Mouse (Mus musculus) Patski (cell line): ENCODE data around the gene Bsn. TPM values are rescaled to one million over a fixed set of nuclear protein-coding genes. Genes with fewer than 3 reads are reported as not detected.

Source experiments
- ATAC-seq: fragments of 100-300 bp; one replicate; pipeline ENCODE4 v1.8.0; 2021
- CTCF ChIA-PET: fragments of 350-600 bp; sonication (Branson Sonifier 250); formaldehyde crosslinking; loops from one replicate; lab custom pipeline; 2022; ENCODE audit warnings: inconsistent platforms; lab: Charles Lee
- POLR2A ChIA-PET: fragments of 350-600 bp; sonication (Branson Sonifier 250); formaldehyde crosslinking; loops from one replicate; lab custom pipeline; 2022; ENCODE audit warnings: antibody characterized with exemption, inconsistent platforms; lab: Charles Lee
- DNase-seq: peaks from one replicate; pipeline ENCODE4 v3.0.0-alpha.2; 2011; ENCODE audit warnings: low read depth, low spot score
- H3K27me3 ChIP-seq: fragments of 371-371 bp; one replicate; pipeline ENCODE4 v1.5.1; 2021
- CTCF ChIP-seq: fragments of 100-300 bp; IDR thresholded peaks from one replicate; pipeline ENCODE4 v1.5.1; 2021
- in situ Hi-C: fragments of 300-500 bp; cut with MboI; formaldehyde crosslinking; loops from 3 replicates; pipeline ENCODE4 v1.11.1; 2018; ENCODE audit warnings: low pct_unique_long_range_greater_than_20kb, mixed read lengths
- polyA plus RNA-seq: library from polyadenylated mRNA; unstranded; gene quantifications from one replicate; pipeline ENCODE4 v1.2.3, GENCODE M21; 2021

Gene Bsn
- polyA plus RNA-seq, 1 experiment from 2014 or later, result 0.08 TPM

DNA sequence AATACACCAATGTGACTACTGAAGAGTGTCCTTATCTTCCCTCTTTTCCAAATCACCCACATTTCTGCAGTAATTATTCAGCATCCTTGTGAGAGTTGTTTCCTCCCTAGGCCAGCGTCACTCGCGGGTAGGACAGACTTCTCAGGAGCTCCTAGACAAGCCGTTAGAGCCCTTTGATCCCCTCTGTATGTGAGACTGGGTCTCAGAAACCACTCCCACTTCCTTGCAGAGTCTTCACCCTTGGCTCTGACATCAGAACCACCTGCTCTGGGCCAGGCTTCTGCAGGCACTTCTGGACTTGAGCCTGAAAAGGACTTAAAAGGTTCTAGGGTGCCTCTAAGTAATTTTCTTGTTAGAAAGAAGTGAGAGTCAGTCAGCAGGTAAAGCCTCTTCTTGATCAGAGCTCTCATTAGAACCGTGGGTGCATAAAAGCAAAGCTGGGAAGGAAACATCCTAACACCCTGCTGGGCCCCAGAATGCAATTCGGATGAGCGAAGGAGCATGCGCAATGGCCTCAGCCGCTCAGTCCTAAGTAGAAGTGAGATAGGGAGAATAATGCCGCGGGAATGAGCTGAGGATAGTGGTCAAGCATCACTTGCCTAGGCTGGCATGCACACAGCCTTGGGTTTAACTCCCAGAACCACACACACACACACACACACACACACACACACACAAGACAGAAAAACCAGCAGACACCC, 7.2 kb downstream of the Bsn start:
- ChIA-PET CTCF (no interaction called here), POLR2A (no interaction called here)
- ATAC-seq (no peak), DNase-seq (no peak)
- H3K27me3 ChIP-seq, result peaks cover 5% of the 10 kb centered on the region
- TF ChIP-seq CTCF, result no peak
- in situ Hi-C loops, result no loop called here

DNA sequence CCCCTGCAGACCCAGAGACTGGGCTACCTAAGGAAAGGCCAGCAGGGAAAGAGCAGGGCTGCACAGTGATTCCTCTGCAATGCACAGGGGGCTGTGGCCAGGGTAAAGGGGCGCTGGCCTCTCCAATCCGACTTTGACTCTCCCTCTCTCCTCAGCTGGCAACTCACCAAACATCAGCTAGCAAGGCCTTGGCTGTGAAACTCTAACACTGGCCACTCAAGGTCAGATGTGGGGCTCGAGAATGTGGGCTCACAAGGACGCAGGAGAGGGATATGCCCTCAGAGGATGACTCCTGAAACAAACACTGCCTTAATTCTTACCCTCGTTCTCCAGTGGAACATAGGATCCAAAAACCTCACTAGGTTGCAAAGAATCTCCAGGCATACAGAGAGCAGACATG, 11.8 kb downstream of the Bsn start:
- in situ Hi-C loops, result no loop called here
- ChIA-PET CTCF (no interaction called here), POLR2A (no interaction called here)
- DNase-seq (no peak), ATAC-seq (no peak)
- peaks cover 5% of the 10 kb centered on the region for H3K27me3 ChIP-seq
- no peak for TF ChIP-seq CTCF

DNA sequence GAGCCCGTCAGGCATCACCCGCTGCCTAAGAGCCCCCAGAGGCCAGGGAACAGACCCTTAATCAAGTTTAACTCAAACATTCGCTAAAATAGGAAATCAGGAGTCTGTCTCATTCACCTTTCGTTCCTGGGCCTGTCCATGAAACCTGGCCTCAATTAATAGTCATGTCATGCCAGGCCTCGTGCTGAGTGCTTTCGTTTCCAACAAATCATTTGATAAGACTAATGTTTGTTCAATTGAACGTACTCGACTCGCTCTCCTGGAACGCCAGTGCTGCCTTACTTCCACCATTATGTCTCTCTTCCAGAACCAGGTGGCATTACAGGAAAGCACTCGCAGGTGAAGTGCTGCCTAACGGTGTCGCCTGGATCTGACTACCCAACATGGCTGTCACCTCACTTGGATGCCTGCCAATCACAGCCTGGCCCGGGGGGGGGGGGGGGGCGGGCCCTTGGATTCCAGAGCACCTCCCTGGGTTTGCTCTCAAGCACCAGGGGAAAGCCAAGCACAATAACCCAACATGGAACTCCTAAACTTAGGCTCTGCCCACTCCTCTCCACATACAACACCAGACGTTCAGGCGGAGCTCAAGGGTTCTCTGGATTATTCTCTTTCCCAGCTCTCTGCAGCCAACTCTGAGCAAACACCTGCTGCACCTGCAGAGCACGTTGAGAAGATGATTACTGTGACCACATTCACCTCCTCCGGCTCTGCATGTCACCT, 14.9 kb downstream of the Bsn start:
- no peaks in the 10 kb centered on the region for H3K27me3 ChIP-seq
- ATAC-seq (no peak), DNase-seq (no peak)
- CTCF ChIA-PET, result no interaction called here
- TF ChIP-seq CTCF, result no peak
- in situ Hi-C loops, result no loop called here
- POLR2A ChIA-PET, result no interaction called here

DNA sequence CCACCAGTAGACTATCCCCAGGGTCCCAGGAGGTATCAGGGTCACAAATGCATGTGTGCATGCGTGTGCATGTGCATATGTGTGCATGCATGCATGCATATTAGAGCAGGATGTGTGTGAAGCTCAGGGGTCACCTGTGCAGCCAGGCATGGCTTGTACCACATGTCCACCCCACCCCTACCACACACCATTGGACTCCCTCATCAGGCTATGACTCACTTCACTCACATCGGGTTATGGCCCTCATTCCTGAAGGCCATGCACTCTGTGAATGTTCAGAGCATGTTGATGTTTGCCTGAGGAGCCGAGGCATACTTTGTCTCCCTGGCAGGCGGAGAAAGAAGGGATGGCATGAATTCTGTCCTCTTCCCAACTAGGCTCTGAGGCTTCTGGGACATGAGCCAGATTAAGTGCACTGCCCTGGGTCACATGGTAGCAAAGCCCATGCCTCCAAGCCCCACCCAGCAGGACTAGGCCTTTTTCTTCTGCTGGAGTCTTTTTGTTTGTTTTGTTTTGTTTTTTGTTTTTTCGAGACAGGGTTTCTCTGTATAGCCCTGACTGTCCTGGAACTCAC, 17.3 kb downstream of the Bsn start:
- ChIA-PET POLR2A (interaction anchor here (0.5 kb wide), 1 partner anchor 9 kb away, joined by 3 read pairs; no protein-coding TSS in a partner anchor), CTCF (no interaction called here)
- ATAC-seq (peak; percentile 31), DNase-seq (no peak)
- in situ Hi-C loops, result no loop called here
- no peak for TF ChIP-seq CTCF
- no peaks in the 10 kb centered on the region for H3K27me3 ChIP-seq

DNA sequence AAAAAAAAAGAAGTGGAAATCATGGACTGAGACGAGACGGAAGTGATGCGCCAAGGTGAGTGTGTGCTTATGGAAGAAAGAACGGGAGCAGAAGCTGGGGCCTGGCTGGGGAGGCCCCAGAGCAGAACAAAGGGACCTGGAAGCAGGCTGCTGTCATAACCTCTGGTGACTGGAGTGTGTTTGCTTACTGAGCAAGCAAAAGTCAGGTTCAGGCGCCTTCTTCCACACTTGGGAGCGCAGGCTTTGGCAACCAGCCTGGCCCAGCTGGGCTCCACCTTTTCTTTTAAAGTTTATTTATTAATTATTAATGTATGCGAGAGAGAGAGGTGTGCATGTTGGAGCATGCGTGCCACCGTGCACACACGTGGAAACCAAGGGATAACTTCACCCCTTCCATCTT, 20.4 kb downstream of the Bsn start:
- DNase-seq (no peak), ATAC-seq (no peak)
- in situ Hi-C loops, result no loop called here
- TF ChIP-seq CTCF, result no peak
- H3K27me3 ChIP-seq, result no peaks in the 10 kb centered on the region
- ChIA-PET CTCF (interaction anchor here (1.0 kb wide), 1 partner anchor 8 kb away, joined by 3 read pairs; no protein-coding TSS in a partner anchor), POLR2A (no interaction called here)

DNA sequence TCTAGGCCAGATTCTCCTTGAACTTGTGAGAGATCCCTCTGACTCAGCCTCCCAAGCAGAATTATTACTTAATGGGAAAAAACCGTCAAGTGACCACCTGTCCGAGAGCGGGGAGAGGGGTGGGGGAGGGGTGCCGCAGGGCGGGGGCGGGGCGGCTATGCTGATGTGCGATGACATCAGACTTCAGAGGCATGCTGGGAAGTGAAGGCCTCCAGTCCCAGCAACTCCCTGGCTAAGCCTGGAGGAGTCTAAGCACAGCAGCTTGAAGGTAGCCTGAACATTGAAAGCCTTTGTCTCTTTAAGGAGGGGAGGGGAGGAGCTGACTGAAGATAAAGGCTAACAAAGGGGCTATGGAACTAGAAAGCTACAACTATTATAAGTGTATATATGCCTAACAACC, 25.0 kb downstream of the Bsn start:
- DNase-seq (no peak), ATAC-seq (no peak)
- ChIA-PET POLR2A (no interaction called here), CTCF (no interaction called here)
- no peaks in the 10 kb centered on the region for H3K27me3 ChIP-seq
- in situ Hi-C loops, result no loop called here
- TF ChIP-seq CTCF, result no peak

DNA sequence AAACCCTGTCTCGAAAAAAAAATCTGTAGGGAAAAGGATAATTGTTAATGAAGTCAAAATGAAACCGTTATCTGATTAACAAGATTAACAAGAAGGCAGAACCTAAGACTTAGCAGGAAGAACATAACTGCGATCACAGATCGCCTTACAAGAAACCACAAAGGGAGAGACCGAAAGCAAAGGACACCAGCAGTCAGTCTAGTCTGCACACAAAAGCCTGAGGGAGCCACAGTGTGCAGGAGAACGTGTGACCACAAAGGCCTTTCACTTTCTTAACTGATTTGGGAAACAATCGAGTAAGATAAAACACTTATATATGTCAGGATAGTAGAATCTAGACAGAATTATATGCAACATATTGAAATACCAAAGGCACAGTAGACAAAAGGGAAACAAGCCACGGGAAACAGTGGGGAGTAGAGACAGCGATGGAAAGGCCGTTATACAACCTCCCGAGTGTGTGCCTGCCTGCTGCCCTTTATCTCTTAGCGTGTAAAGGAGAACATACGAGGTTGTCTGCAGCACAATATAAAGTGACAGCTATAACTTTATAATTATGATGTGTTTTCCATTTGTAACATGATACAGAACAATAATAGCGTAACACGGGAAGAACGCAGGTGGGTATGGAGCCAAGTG, 26.4 kb downstream of the Bsn start:
- CTCF ChIA-PET, result no interaction called here
- in situ Hi-C loops, result no loop called here
- POLR2A ChIA-PET, result interaction anchor here (0.6 kb wide), 1 partner anchor 9 kb away, joined by 3 read pairs; no protein-coding TSS in a partner anchor
- no peak for DNase-seq
- ATAC-seq, result no peak
- no peak for TF ChIP-seq CTCF
- no peaks in the 10 kb centered on the region for H3K27me3 ChIP-seq

DNA sequence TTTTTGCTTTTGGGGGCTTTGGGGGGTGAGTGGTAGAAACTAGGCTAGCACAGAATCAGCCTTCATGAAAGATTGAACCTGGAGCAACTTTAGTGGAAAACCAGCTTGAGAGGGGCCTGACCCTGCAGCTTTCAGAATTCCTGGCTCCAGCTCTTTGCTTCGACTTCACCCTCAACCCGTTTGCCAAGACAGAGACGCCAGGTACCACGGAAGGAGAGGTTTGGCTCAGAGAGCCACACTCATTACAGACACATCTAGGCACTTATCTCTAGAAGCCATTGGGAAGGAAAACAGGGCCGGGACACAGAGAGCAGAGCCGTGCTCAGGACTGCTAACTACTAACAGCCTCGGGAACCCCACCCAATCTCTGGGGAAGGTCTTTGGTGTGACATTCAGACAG, 32.3 kb downstream of the Bsn start:
- TF ChIP-seq CTCF, result no peak
- CTCF ChIA-PET, result no interaction called here
- no peaks in the 10 kb centered on the region for H3K27me3 ChIP-seq
- ATAC-seq (no peak), DNase-seq (no peak)
- POLR2A ChIA-PET, result interaction anchor here (0.6 kb wide), 1 partner anchor 26 kb away, joined by 4 read pairs; no protein-coding TSS in a partner anchor
- in situ Hi-C loops, result no loop called here

DNA sequence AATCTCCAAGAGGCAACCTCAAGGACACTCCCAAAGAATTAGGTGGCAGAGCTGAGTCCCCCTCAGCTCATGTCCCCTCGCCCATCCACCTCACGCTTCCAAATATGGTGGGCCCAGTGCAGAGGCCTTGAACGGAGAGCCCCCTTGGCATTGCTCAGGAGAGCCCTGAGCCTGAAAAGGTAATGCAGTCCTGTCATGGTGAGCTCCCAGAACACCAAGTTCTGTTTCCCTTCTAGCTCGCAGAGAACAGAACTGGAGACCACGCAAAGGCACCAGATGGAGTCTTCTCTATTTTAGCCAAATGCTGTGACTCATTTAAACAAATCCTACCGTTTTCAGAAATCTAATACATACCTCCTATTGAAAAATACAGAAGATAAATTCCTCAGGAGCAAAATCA, 32.7 kb downstream of the Bsn start:
- no peaks in the 10 kb centered on the region for H3K27me3 ChIP-seq
- DNase-seq (no peak), ATAC-seq (no peak)
- POLR2A ChIA-PET, result no interaction called here
- no peak for TF ChIP-seq CTCF
- CTCF ChIA-PET, result no interaction called here
- in situ Hi-C loops, result no loop called here

DNA sequence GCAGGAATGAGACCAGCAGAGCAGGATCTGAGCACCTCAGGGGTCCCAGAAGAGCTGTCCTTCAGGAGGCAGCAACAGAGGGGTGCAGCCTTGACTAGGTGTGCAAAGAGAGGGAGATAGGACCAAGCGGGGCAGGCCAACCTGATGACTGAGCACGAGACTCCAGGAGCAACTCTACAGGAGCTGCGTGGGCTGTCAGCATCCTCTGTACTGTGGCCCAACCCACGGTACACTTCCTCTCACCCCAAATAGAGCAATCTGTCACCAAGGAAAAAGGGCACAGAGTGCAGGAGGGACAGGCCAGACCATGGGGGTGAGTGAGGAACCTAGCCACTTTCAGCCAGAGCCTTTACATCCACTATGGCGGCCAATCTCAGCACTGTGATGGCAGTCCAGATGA, 33.4 kb downstream of the Bsn start:
- no peaks in the 10 kb centered on the region for H3K27me3 ChIP-seq
- ChIA-PET POLR2A (interaction anchor here (0.8 kb wide), 1 partner anchor 10 kb away, joined by 3 read pairs; no protein-coding TSS in a partner anchor), CTCF (no interaction called here)
- no peak for ATAC-seq
- DNase-seq, result no peak
- in situ Hi-C loops, result no loop called here
- TF ChIP-seq CTCF, result no peak

DNA sequence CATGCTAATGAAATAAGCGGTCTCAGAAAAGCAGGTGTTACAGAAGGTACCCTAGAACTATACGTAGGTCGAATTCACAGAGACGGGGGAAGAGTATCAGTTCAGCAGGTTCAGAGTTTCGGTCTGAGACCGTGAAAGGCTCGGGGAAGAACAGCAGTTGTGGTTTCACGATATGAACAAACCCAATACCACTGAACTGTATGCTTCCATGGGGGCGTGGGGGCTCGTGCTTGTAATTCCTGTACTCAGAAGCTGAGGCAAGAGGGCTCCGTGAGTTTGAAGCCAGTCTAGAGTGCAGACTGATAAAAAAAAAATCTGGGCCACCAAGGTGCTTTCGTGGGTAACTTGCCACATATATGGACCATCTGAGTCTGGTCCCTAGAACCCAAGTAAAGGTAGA, 35.4 kb downstream of the Bsn start:
- in situ Hi-C loops, result no loop called here
- CTCF ChIA-PET, result no interaction called here
- no peak for TF ChIP-seq CTCF
- POLR2A ChIA-PET, result no interaction called here
- H3K27me3 ChIP-seq, result no peaks in the 10 kb centered on the region
- DNase-seq, result no peak
- no peak for ATAC-seq
